Mouse (Mus musculus) embryonic stem cell, embryonic (primary cell): Measurements from ENCODE around the gene Entpd2.

Experiments used
- CTCF ChIA-PET, 4 experiments: fragments of 300-600 bp in 2 of 4; fragments of 350-600 bp in 2 of 4; sonication (Branson Sonifier 250); formaldehyde crosslinking; loops; one replicate each; lab custom pipeline; 2022; ENCODE audit warnings: inconsistent platforms in 2 of 4; lab: Charles Lee
- POLR2A ChIA-PET, 4 experiments: fragments of 300-600 bp in 2 of 4; fragments of 350-600 bp in 2 of 4; sonication (Branson Sonifier 250); formaldehyde crosslinking; loops; one replicate each; lab custom pipeline; 2022; ENCODE audit warnings: antibody characterized with exemption in 4 of 4, inconsistent platforms in 1 of 4; lab: Charles Lee

Entpd2 gene

GRCm38 (mm10) chr2:25429435-25430180 is 33.9 kb downstream of the Entpd2 start:
- CTCF ChIA-PET: interaction anchor here in 3 of 4 experiments (0.5 to 2.5 kb wide), 19 partner anchors 16 to 205 kb away, joined by 3 to 9 read pairs (median 4); partner anchors contain the start of genes Ajm1 (in 1 of the 3), Entpd2 (in 1 of the 3), Phpt1 (in 1 of the 3) and Traf2 (in 1 of the 3)
- POLR2A ChIA-PET: interaction anchor here in 3 of 4 experiments (0.6 to 2.6 kb wide), 18 partner anchors 8 to 643 kb away, joined by 3 to 13 read pairs (median 4); partner anchors contain the start of genes Clic3 (in 2 of the 3), Sapcd2 (in 2 of the 3), Traf2 (in 2 of the 3) and AL732309.1 (in 1 of the 3)

GRCm38 (mm10) chr2:25430395-25431233 is 34.9 kb downstream of the Entpd2 start:
- CTCF ChIA-PET: interaction anchor here in 2 of 4 experiments (0.9 to 2.5 kb wide), 4 partner anchors 8 to 30 kb away, joined by 3 to 6 read pairs (median 4); no protein-coding TSS in a partner anchor

GRCm38 (mm10) chr2:25431308-25431855 is 35.7 kb downstream of the Entpd2 start:
- ChIA-PET POLR2A (interaction anchor here in 2 of 4 experiments (0.6 to 1.3 kb wide), 2 partner anchors 31 to 583 kb away, joined by 3 read pairs; no protein-coding TSS in a partner anchor), CTCF (interaction anchor here in 1 of 4 experiments (0.9 kb wide), 1 partner anchor 9 kb away, joined by 3 read pairs; no protein-coding TSS in a partner anchor)

More at GRCm38 (mm10) chr2:25430395-25431233, 34.9 kb downstream of the Entpd2 start:
- POLR2A ChIA-PET: interaction anchor here in 2 of 4 experiments (0.6 to 2.6 kb wide), 9 partner anchors 9 to 583 kb away, joined by 3 to 12 read pairs (median 3); partner anchors contain the start of genes Clic3 (in 1 of the 2), Sapcd2 (in 1 of the 2) and Traf2 (in 1 of the 2)

GRCm38 (mm10) chr2:25432326-25433098 is 36.8 kb downstream of the Entpd2 start:
- ChIA-PET CTCF (interaction anchor here in 2 of 4 experiments (0.6 kb wide), 2 partner anchors 11 to 39 kb away, joined by 3 to 6 read pairs; no protein-coding TSS in a partner anchor), POLR2A (interaction anchor here in 3 of 4 experiments (0.6 to 2.7 kb wide), 3 partner anchors 11 to 57 kb away, joined by 3 to 11 read pairs (median 5); partner anchors contain the start of gene Clic3 (in 1 of the 3))

GRCm38 (mm10) chr2:25433101-25433500 is 37.4 kb downstream of the Entpd2 start:
- CTCF ChIA-PET: interaction anchor here in 2 of 4 experiments (0.6 to 2.0 kb wide), 3 partner anchors 11 to 38 kb away, joined by 3 to 8 read pairs (median 6); no protein-coding TSS in a partner anchor
- POLR2A ChIA-PET: interaction anchor here in 3 of 4 experiments (0.6 to 2.7 kb wide), 4 partner anchors 12 to 58 kb away, joined by 3 to 11 read pairs (median 4); partner anchors contain the start of genes Clic3 (in 1 of the 3) and Paxx (in 1 of the 3)

DNA sequence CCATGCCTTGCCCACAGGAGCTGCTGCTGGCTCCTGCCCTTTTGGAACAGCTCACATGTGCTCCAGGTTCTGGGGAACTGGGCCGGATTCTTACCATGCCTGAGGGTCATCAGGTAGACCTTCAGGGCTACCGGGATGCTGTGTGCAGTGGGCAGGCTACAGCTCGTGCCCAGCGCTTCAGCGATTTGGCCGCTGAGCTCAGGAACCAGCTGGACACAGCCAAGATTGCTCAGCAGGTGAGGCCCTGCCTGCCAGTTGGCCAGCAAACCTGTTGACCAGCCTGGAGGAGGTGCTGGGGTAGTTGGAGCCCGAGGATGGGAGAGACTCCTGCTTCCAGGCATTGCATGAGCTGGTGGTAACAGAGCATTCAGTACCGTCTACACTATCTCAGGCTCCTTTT is 38.6 kb downstream of the Entpd2 start:
- ChIA-PET CTCF (interaction anchor here in 1 of 4 experiments (2.0 kb wide), 1 partner anchor 13 kb away, joined by 8 read pairs; no protein-coding TSS in a partner anchor), POLR2A (interaction anchor here in 3 of 4 experiments (0.5 to 2.7 kb wide), 7 partner anchors 12 to 698 kb away, joined by 3 to 11 read pairs (median 3); partner anchors contain the start of genes Clic3 (in 1 of the 3), Entpd2 (in 1 of the 3) and Paxx (in 1 of the 3))

GRCm38 (mm10) chr2:25436286-25436820 is 40.7 kb downstream of the Entpd2 start:
- POLR2A ChIA-PET: interaction anchor here in 2 of 4 experiments (0.6 to 1.6 kb wide), 6 partner anchors 8 to 264 kb away, joined by 3 to 4 read pairs (median 3); partner anchors contain the start of genes Clic3 (in 1 of the 2), Mamdc4 (in 1 of the 2), Paxx (in 1 of the 2) and Phpt1 (in 1 of the 2)
- CTCF ChIA-PET: interaction anchor here in 2 of 4 experiments (0.8 to 2.1 kb wide), 4 partner anchors 8 to 145 kb away, joined by 3 to 8 read pairs (median 3); partner anchors contain the start of genes Abca2 (in 1 of the 2) and Ajm1 (in 1 of the 2)

GRCm38 (mm10) chr2:25441067-25441466 is 45.4 kb downstream of the Entpd2 start:
- ChIA-PET CTCF (no interaction called here), POLR2A (interaction anchor here in 1 of 4 experiments (0.9 to 3.5 kb wide), 3 partner anchors 12 to 84 kb away, joined by 3 to 12 read pairs (median 3); partner anchors contain the start of genes Abca2 and Clic3)

- ChIA-PET CTCF (interaction anchor here in 1 of 4 experiments (1.2 kb wide), 1 partner anchor 14 kb away, joined by 3 read pairs; the partner anchor contains the start of gene Abca2), POLR2A (no interaction called here)
Observed at GRCm38 (mm10) chr2:25442682-25443081, 47.0 kb downstream of the Entpd2 start.
